Mouse (Mus musculus) lung, adult 2 months (tissue): ENCODE data around the gene Gfer.

ENCODE experiments used
- CTCF ChIP-seq: fragments of 200-500 bp; IDR thresholded peaks from 2 replicates; pipeline ENCODE4 v1.5.1; 2011; ENCODE audit warnings: mild to moderate bottlenecking, low read length, control low read depth; ENCODE audit not compliant: insufficient read depth
- POLR2A ChIP-seq: fragments of 200-500 bp; IDR thresholded peaks from 2 replicates; pipeline ENCODE4 v1.6.1; 2011; ENCODE audit warnings: low read depth, mild to moderate bottlenecking, control low read depth, low read length, borderline replicate concordance; ENCODE audit errors: extremely low read depth

- TF ChIP-seq POLR2A (no peak), CTCF (no peak)
Observed at GRCm38 (mm10) chr17:24728184-24728583, 32.2 kb upstream of the Gfer start.
